Mouse (Mus musculus): ENCODE results near the gene Tbc1d14.

Gene Tbc1d14

GRCm38 (mm10) chr5:36553886-36554285, 39.2 kb downstream of the Tbc1d14 start:
- DNase-seq (ENCODE audit: low spot score): no peak

- no peak for DNase-seq (ENCODE audit: low spot score)
These were observed 39.9 kb downstream of the Tbc1d14 start for GRCm38 (mm10) chr5:36553056-36553606.

GRCm38 (mm10) chr5:36552391-36552790, 40.7 kb downstream of the Tbc1d14 start:
- DNase-seq (ENCODE audit: low spot score): no peak

GRCm38 (mm10) chr5:36549243-36549642, 43.8 kb downstream of the Tbc1d14 start:
- DNase-seq (ENCODE audit: low spot score): no peak

- DNase-seq (ENCODE audit: low spot score): no peak
These were observed 48.3 kb downstream of the Tbc1d14 start for GRCm38 (mm10) chr5:36544765-36545164.

- DNase-seq (ENCODE audit: low spot score): no peak
These were observed 52.1 kb downstream of the Tbc1d14 start for GRCm38 (mm10) chr5:36540928-36541327.

GRCm38 (mm10) chr5:36538576-36539187, 54.4 kb downstream of the Tbc1d14 start:
- peak; percentile 57 for DNase-seq (ENCODE audit: low spot score)

GRCm38 (mm10) chr5:36536424-36536823, 56.7 kb downstream of the Tbc1d14 start:
- no peak for DNase-seq (ENCODE audit: low spot score)

- DNase-seq (ENCODE audit: low spot score): no peak
These were observed 57.5 kb downstream of the Tbc1d14 start for GRCm38 (mm10) chr5:36535438-36536176.

GRCm38 (mm10) chr5:36534455-36535030, 58.5 kb downstream of the Tbc1d14 start:
- DNase-seq (ENCODE audit: low spot score): no peak

- DNase-seq (ENCODE audit: low spot score): peak; percentile 68
These were observed 62.8 kb downstream of the Tbc1d14 start for GRCm38 (mm10) chr5:36530129-36530751.

GRCm38 (mm10) chr5:36529698-36530097, 63.4 kb downstream of the Tbc1d14 start:
- no peak for DNase-seq (ENCODE audit: low spot score)

- DNase-seq (ENCODE audit: low spot score): no peak
These were observed 66.2 kb downstream of the Tbc1d14 start for GRCm38 (mm10) chr5:36526921-36527320.

- no peak for DNase-seq (ENCODE audit: low spot score)
These were observed 66.8 kb downstream of the Tbc1d14 start for GRCm38 (mm10) chr5:36526274-36526673.

- no peak for DNase-seq (ENCODE audit: low spot score)
These were observed 67.9 kb downstream of the Tbc1d14 start for GRCm38 (mm10) chr5:36525216-36525615.

GRCm38 (mm10) chr5:36523219-36523703, 69.8 kb downstream of the Tbc1d14 start:
- no peak for DNase-seq (ENCODE audit: low spot score)

GRCm38 (mm10) chr5:36522782-36523181, 70.3 kb downstream of the Tbc1d14 start:
- DNase-seq (ENCODE audit: low spot score): no peak

- no peak for DNase-seq (ENCODE audit: low spot score)
These were observed 73.3 kb downstream of the Tbc1d14 start for GRCm38 (mm10) chr5:36519751-36520150.

- DNase-seq (ENCODE audit: low spot score): no peak
These were observed 75.5 kb downstream of the Tbc1d14 start for GRCm38 (mm10) chr5:36517596-36517995.

- no peak for DNase-seq (ENCODE audit: low spot score)
These were observed 77.5 kb downstream of the Tbc1d14 start for GRCm38 (mm10) chr5:36515558-36515957.

- DNase-seq (ENCODE audit: low spot score): no peak
These were observed 78.0 kb downstream of the Tbc1d14 start for GRCm38 (mm10) chr5:36515126-36515525.

- DNase-seq (ENCODE audit: low spot score): no peak
These were observed 82.1 kb downstream of the Tbc1d14 start for GRCm38 (mm10) chr5:36510956-36511355.

Measured in spleen, adult 12 weeks (tissue).